Mouse (Mus musculus) stomach, embryonic 15.5 days (tissue): ENCODE measurements at regions not wholly inside any gene's neighbourhood (a gene's known extent, or its start where the extent isn't known, plus 50 kb on each side); places are given as distances from the start of the nearest gene placed in this dataset.

Experiments
- ATAC-seq: fragments of 200-750 bp; cut with Nextera tagmentation; 2 replicates; pipeline ENCODE4 v1.8.0; 2017; ENCODE audit warnings: low read depth, moderate number of reproducible peaks, moderate TSS enrichment; ENCODE audit not compliant: insufficient read depth, low FRiP score
- H3K27ac ChIP-seq: fragments of 300-500 bp; sonication (generic); 2 replicates; pipeline ENCODE4 v1.5.1; 2015; ENCODE audit warnings: mild to moderate bottlenecking, inconsistent platforms
- H3K27me3 ChIP-seq: fragments of 300-500 bp; sonication (generic); replicated peaks from 2 replicates; pipeline ENCODE4 v1.6.1; 2015; ENCODE audit warnings: inconsistent platforms
- H3K36me3 ChIP-seq: fragments of 300-500 bp; sonication (generic); 2 replicates; pipeline ENCODE4 v1.6.1; 2015; ENCODE audit warnings: inconsistent platforms
- H3K4me1 ChIP-seq: fragments of 300-500 bp; sonication (generic); 2 replicates; pipeline ENCODE4 v1.6.1; 2015; ENCODE audit warnings: inconsistent platforms
- H3K4me2 ChIP-seq: fragments of 300-500 bp; sonication (generic); 2 replicates; pipeline ENCODE4 v1.6.1; 2015; ENCODE audit warnings: mild to moderate bottlenecking, inconsistent platforms
- H3K4me3 ChIP-seq: fragments of 300-500 bp; sonication (generic); replicated peaks from 2 replicates; pipeline ENCODE4 v1.5.1; 2015; ENCODE audit warnings: inconsistent platforms
- H3K9ac ChIP-seq: fragments of 300-500 bp; sonication (generic); 2 replicates; pipeline ENCODE4 v1.6.1; 2015; ENCODE audit warnings: inconsistent platforms
- H3K9me3 ChIP-seq: fragments of 300-500 bp; sonication (generic); 2 replicates; pipeline ENCODE4 v1.6.1; 2016; ENCODE audit warnings: inconsistent platforms
- WGBS: fragments of 180-500 bp; shearing (Covaris S2); methylation state at CpG from one replicate; pipeline ENCODE4 v1.1.7; 2015; 5-methylcytosine and 5-hydroxymethylcytosine counted together

DNA sequence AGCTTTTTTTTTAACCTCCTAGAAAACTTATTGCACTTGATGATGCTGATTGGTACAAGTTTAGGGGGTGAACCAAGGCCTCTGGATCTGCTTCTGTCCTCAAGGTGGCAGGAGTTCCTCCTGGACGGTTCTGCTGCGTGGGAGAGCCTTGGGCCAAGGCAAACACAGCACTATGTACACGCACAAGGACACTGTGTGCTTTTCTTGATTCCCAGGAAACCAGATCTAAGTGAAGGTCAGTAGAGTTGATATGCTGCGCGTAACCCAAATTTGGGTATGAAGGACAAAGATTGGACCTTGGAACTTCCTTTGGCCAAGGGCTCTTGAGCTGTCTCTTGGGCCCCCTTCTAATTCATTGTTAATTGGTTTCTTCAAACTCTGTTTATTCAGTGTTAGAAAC is 51.3 kb upstream of the Lifr start:
- Histone ChIP-seq H3K4me2 (no peak overlapping the region), H3K9ac (no peak overlapping the region), H3K27ac (no peak overlapping the region), H3K4me3 (no peak overlapping the region), H3K9me3 (no peaks in the 10 kb centered on the region), H3K4me1 (no peaks in the 10 kb centered on the region), H3K36me3 (no peaks in the 10 kb centered on the region), H3K27me3 (no peaks in the 10 kb centered on the region)
- no peak for ATAC-seq
- WGBS: 79% methylated on average over 5 of the region's 5 CpGs

DNA sequence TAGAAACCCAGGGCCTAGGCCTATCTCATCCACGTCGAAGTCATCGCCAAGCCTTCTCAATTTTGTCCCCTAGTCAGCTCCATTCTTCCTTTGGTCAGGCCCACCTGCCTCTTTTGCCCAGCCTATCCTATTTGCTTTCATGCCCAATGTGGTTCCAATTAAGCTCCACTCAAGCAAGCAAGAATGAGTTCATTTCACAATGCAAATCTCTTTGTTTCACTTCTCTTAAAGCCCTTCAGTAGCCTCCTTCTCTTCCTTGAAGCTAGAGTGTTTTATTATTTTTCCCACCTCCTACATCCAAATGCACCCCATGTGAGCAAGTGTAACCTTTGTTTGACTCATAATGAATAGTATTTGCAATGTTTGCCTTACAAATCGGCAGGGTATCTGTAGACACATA is 50.6 kb upstream of the Lifr start:
- Histone ChIP-seq H3K27me3 (no peaks in the 10 kb centered on the region), H3K27ac (no peak overlapping the region), H3K4me3 (no peak overlapping the region), H3K4me1 (no peaks in the 10 kb centered on the region), H3K9ac (no peak overlapping the region), H3K9me3 (no peaks in the 10 kb centered on the region), H3K4me2 (no peak overlapping the region), H3K36me3 (no peaks in the 10 kb centered on the region)
- no peak for ATAC-seq
- 87% methylated on average over 4 of the region's 4 CpGs for WGBS
